Mouse (Mus musculus) kidney, embryonic 14.5 days (tissue): Measurements from ENCODE around the gene Cers5. TPM values are rescaled to one million over a fixed set of nuclear protein-coding genes. Genes with fewer than 3 reads are reported as not detected.
"Not testable (repeated sequence)": the region's sequence is repeated elsewhere in the genome, so short reads cannot be mapped to it uniquely, and the experiment has no call there.

Experiments used
- ATAC-seq: fragments of 200-750 bp; cut with Nextera tagmentation; 2 replicates; pipeline ENCODE4 v1.8.0; 2017; ENCODE audit warnings: moderate number of reproducible peaks, mild to moderate bottlenecking, moderate TSS enrichment, moderate library complexity; ENCODE audit not compliant: low FRiP score, low TSS enrichment
- H3K27ac ChIP-seq: fragments of 300-500 bp; sonication (generic); 2 replicates; pipeline ENCODE4 v1.5.1; 2014; ENCODE audit warnings: low read depth, mild to moderate bottlenecking, low read length, moderate library complexity, mixed read lengths
- H3K27me3 ChIP-seq: fragments of 300-500 bp; sonication (generic); 2 replicates; pipeline ENCODE4 v1.6.1; 2014; ENCODE audit warnings: mild to moderate bottlenecking, low read length; ENCODE audit not compliant: control insufficient read depth, insufficient read depth
- H3K36me3 ChIP-seq: fragments of 300-500 bp; sonication (generic); 2 replicates; pipeline ENCODE4 v1.6.1; 2014; ENCODE audit warnings: low read length, mixed read lengths; ENCODE audit not compliant: control insufficient read depth, insufficient read depth
- H3K4me1 ChIP-seq: fragments of 300-500 bp; sonication (generic); 2 replicates; pipeline ENCODE4 v1.6.1; 2014; ENCODE audit warnings: low read length, mixed read lengths; ENCODE audit not compliant: control insufficient read depth, insufficient read depth
- H3K4me2 ChIP-seq: fragments of 300-500 bp; sonication (generic); replicated peaks from 2 replicates; pipeline ENCODE4 v1.6.1; 2014; ENCODE audit warnings: low read depth, mild to moderate bottlenecking, low read length
- H3K4me3 ChIP-seq: fragments of 300-500 bp; sonication (generic); 2 replicates; pipeline ENCODE4 v1.5.1; 2014; ENCODE audit warnings: mild to moderate bottlenecking, low read length
- H3K9ac ChIP-seq: fragments of 300-500 bp; sonication (generic); 2 replicates; pipeline ENCODE4 v1.6.1; 2014; ENCODE audit warnings: low read depth, mild to moderate bottlenecking, low read length, moderate library complexity
- H3K9me3 ChIP-seq: fragments of 300-500 bp; sonication (generic); 2 replicates; pipeline ENCODE4 v1.6.1; 2016; ENCODE audit warnings: low read length; ENCODE audit not compliant: control insufficient read depth
- WGBS: fragments of 180-500 bp; shearing (Covaris S2); extraction: QIAGEN DNeasy Blood & Tissue Kit; methylation state at CpG from one replicate; pipeline ENCODE4 v1.1.7; 2014; 5-methylcytosine and 5-hydroxymethylcytosine counted together
- polyA plus RNA-seq: library from polyadenylated mRNA; unstranded; fragments of >200 nt; fragmentation: Nextera tagmentation; extraction: Ambion mirVana; gene quantifications from 2 replicates; pipeline ENCODE4 v1.2.1, GENCODE M21; 2014

The Cers5 gene
- polyA plus RNA-seq, 1 experiment from 2014 or later = 87.7 TPM

- H3K36me3 ChIP-seq = peaks cover 34% of the 10 kb centered on the region
- under 1% methylated on average over 69 of the region's 71 CpGs for WGBS
- peak within 1 kb of the TSS; percentile 87 for H3K27ac ChIP-seq
- no peaks in the 10 kb centered on the region for H3K9me3 ChIP-seq
- ATAC-seq = peak; percentile 96
- peak within 1 kb of the TSS; percentile 79 for H3K9ac ChIP-seq
- peak within 1 kb of the TSS; percentile 63 for H3K4me2 ChIP-seq
- no peaks in the 10 kb centered on the region for H3K27me3 ChIP-seq
- H3K4me1 ChIP-seq = peaks cover 10% of the 10 kb centered on the region; the same call in 1 of the 2 replicates
- peak within 1 kb of the TSS; percentile 59 for H3K4me3 ChIP-seq
These were observed 70.4 kb downstream of the Cers5 start, which contains the start of gene Smarcd1 for GRCm38 (mm10) chr15:99701999-99702900. Gene Smarcd1, plus strand, starts transcription at chr15:99702129.

GRCm38 (mm10) chr15:99701640-99701998 lies 71.1 kb downstream of the Cers5 start:
- 46% methylated on average over 16 of the region's 16 CpGs for WGBS
- H3K4me1 ChIP-seq, H3K27me3 ChIP-seq, ATAC-seq, H3K9me3 ChIP-seq: not testable (repeated sequence)
- Histone ChIP-seq H3K9ac (peak overlapping the region; percentile 79; the same call in 1 of the 2 replicates), H3K4me3 (peak overlapping the region; percentile 59), H3K36me3 (peaks cover 27% of the 10 kb centered on the region), H3K27ac (peak overlapping the region; percentile 87; the same call in 1 of the 2 replicates), H3K4me2 (peak overlapping the region; percentile 37)

- no peaks in the 10 kb centered on the region for H3K9me3 ChIP-seq
- H3K4me1 ChIP-seq = peaks cover 10% of the 10 kb centered on the region; the same call in 1 of the 2 replicates
- H3K27ac ChIP-seq = no peak overlapping the region
- no peak overlapping the region for H3K4me2 ChIP-seq
- H3K36me3 ChIP-seq = peaks cover 18% of the 10 kb centered on the region
- ATAC-seq = no peak
- 86% methylated on average over 18 of the region's 18 CpGs for WGBS
- H3K4me3 ChIP-seq = no peak overlapping the region
- H3K27me3 ChIP-seq = no peaks in the 10 kb centered on the region
- no peak overlapping the region for H3K9ac ChIP-seq
These were observed 72.2 kb downstream of the Cers5 start for GRCm38 (mm10) chr15:99700219-99701106.

- WGBS = 69% methylated on average over 10 of the region's 10 CpGs
- ATAC-seq = no peak
- peaks cover 12% of the 10 kb centered on the region for H3K36me3 ChIP-seq
- H3K27ac ChIP-seq = no peak overlapping the region
- H3K9me3 ChIP-seq = no peaks in the 10 kb centered on the region
- H3K4me3 ChIP-seq = no peak overlapping the region
- H3K9ac ChIP-seq = no peak overlapping the region
- H3K27me3 ChIP-seq = no peaks in the 10 kb centered on the region
- H3K4me2 ChIP-seq = no peak overlapping the region
- peaks cover 10% of the 10 kb centered on the region; the same call in 1 of the 2 replicates for H3K4me1 ChIP-seq
These were observed 73.0 kb downstream of the Cers5 start for GRCm38 (mm10) chr15:99699715-99700114.

- Histone ChIP-seq H3K9ac (no peak overlapping the region), H3K4me1 (peaks cover 10% of the 10 kb centered on the region; the same call in 1 of the 2 replicates), H3K9me3 (no peaks in the 10 kb centered on the region), H3K36me3 (0 out of 2 replicates have a peak, but pooled peaks cover 2% of the 10 kb centered on the region), H3K27me3 (no peaks in the 10 kb centered on the region), H3K4me2 (no peak overlapping the region), H3K27ac (no peak overlapping the region), H3K4me3 (no peak overlapping the region)
- ATAC-seq = no peak
- 29% methylated on average over 20 of the region's 20 CpGs for WGBS
These were observed 74.1 kb downstream of the Cers5 start for GRCm38 (mm10) chr15:99698533-99699085.

GRCm38 (mm10) chr15:99697309-99697708 lies 75.4 kb downstream of the Cers5 start:
- Histone ChIP-seq H3K36me3 (no peaks in the 10 kb centered on the region), H3K9ac (no peak overlapping the region), H3K4me2 (no peak overlapping the region), H3K4me3 (no peak overlapping the region), H3K27me3 (no peaks in the 10 kb centered on the region), H3K4me1 (0 out of 2 replicates have a peak, but pooled peaks cover 4% of the 10 kb centered on the region), H3K9me3 (no peaks in the 10 kb centered on the region), H3K27ac (no peak overlapping the region)
- no peak for ATAC-seq
- 17% methylated on average over 2 of the region's 2 CpGs for WGBS

GRCm38 (mm10) chr15:99691976-99692375 lies 80.7 kb downstream of the Cers5 start:
- Histone ChIP-seq H3K36me3 (no peaks in the 10 kb centered on the region), H3K4me3 (no peak overlapping the region), H3K9me3 (no peaks in the 10 kb centered on the region), H3K4me1 (no peaks in the 10 kb centered on the region), H3K9ac (no peak overlapping the region), H3K27ac (no peak overlapping the region), H3K27me3 (no peaks in the 10 kb centered on the region), H3K4me2 (no peak overlapping the region)
- ATAC-seq = no peak
- WGBS = 46% methylated on average over 8 of the region's 9 CpGs

- Histone ChIP-seq H3K4me3 (no peak overlapping the region), H3K36me3 (no peaks in the 10 kb centered on the region), H3K4me2 (no peak overlapping the region), H3K27ac (no peak overlapping the region), H3K9me3 (no peaks in the 10 kb centered on the region), H3K27me3 (no peaks in the 10 kb centered on the region), H3K4me1 (no peaks in the 10 kb centered on the region), H3K9ac (no peak overlapping the region)
- ATAC-seq = peak; percentile 28; the same call in 1 of the 2 replicates
- WGBS = 6% methylated on average over 4 of the region's 4 CpGs
These were observed 81.8 kb downstream of the Cers5 start for GRCm38 (mm10) chr15:99690924-99691323.
